Mouse (Mus musculus): ENCODE results near the gene Cnpy1. TPM values are rescaled to one million over a fixed set of nuclear protein-coding genes. Genes with fewer than 3 reads are reported as not detected.

Gene Cnpy1
- polyA plus RNA-seq (2015; fragmentation: Nextera tagmentation; extraction: Ambion mirVana) = 0.09 TPM in 2 replicates

DNA sequence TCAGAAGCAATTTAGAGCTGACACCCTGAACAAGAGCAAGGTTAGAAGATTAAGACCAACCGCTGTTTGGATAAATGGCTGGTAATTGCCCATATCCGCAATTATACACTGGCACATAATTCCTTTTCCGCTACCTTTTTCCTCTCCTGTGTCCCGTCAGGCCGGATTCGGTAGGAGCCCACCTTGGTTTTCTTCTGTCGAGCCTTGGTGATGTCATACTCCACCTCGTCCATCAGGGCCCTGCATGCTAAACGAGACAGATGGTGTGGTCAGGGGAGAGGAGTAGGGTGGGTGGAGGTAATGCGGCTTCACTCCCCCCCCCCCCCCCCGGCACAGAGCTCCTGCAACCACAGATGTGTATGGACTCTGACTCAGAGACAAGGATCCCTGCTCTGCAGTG lies at the start of gene Cnpy1:
Gene Cnpy1 (minus strand): TSS at position 233 of the 400 bp plus-strand sequence.
- no peak within 1 kb of the TSS for H3K4me2 ChIP-seq (replicated peaks)
- H3K4me1 ChIP-seq = no peaks in the 10 kb centered on the region
- H3K4me3 ChIP-seq = no peak within 1 kb of the TSS
- no peak within 1 kb of the TSS for H3K9ac ChIP-seq
- no peaks in the 10 kb centered on the region for H3K27me3 ChIP-seq
- ATAC-seq (ENCODE audit: low FRiP score, low read depth) = no peak
- no peaks in the 10 kb centered on the region for H3K36me3 ChIP-seq
- no peaks in the 10 kb centered on the region for H3K9me3 ChIP-seq
- WGBS = 64% methylated on average over 11 of the region's 11 CpGs
- H3K27ac ChIP-seq = no peak within 1 kb of the TSS

DNA sequence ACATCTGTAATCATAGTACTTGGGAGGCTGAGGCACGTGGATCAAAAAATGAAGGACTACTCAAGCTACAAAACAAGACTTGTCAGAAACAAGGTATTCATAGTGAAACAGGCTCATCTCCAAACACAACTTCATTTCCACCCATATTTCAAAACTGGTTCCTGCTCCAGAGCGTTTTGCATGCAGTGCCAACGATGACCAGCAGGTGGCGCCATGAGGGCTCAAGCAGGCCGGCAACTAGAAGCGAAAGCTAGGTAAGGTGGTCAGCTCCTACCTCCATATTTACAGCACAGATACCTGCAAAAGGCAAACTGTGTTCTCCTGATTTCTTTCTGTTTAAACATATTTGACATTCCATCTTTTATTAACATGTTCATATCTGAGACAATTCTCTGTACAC lies 48.4 kb upstream of the Cnpy1 start:
- Histone ChIP-seq H3K4me2 (replicated peaks) (no peak overlapping the region), H3K27me3 (no peaks in the 10 kb centered on the region), H3K4me3 (no peak overlapping the region), H3K4me1 (no peaks in the 10 kb centered on the region), H3K27ac (no peak overlapping the region), H3K9me3 (no peaks in the 10 kb centered on the region), H3K36me3 (no peaks in the 10 kb centered on the region), H3K9ac (no peak overlapping the region)
- WGBS = 7% methylated on average over 6 of the region's 6 CpGs
- ATAC-seq (ENCODE audit: low FRiP score, low read depth) = no peak

GRCm38 (mm10) chr5:28292281-28292680 lies 46.7 kb upstream of the Cnpy1 start:
- no peak overlapping the region for H3K4me3 ChIP-seq
- no peak overlapping the region for H3K9ac ChIP-seq
- no peaks in the 10 kb centered on the region for H3K9me3 ChIP-seq
- H3K27me3 ChIP-seq = no peaks in the 10 kb centered on the region
- WGBS = 23% methylated on average over 3 of the region's 3 CpGs
- no peaks in the 10 kb centered on the region for H3K36me3 ChIP-seq
- no peak for ATAC-seq (ENCODE audit: low FRiP score, low read depth)
- H3K4me1 ChIP-seq = no peaks in the 10 kb centered on the region
- no peak overlapping the region for H3K27ac ChIP-seq
- H3K4me2 ChIP-seq (replicated peaks) = no peak overlapping the region

GRCm38 (mm10) chr5:28291118-28291850 lies 45.7 kb upstream of the Cnpy1 start:
- H3K4me1 ChIP-seq = no peaks in the 10 kb centered on the region
- H3K4me3 ChIP-seq = no peak overlapping the region
- no peak overlapping the region for H3K9ac ChIP-seq
- H3K4me2 ChIP-seq (replicated peaks) = no peak overlapping the region
- no peak for ATAC-seq (ENCODE audit: low FRiP score, low read depth)
- H3K9me3 ChIP-seq = no peaks in the 10 kb centered on the region
- WGBS = 70% methylated on average over 5 of the region's 5 CpGs
- no peaks in the 10 kb centered on the region for H3K27me3 ChIP-seq
- no peaks in the 10 kb centered on the region for H3K36me3 ChIP-seq
- no peak overlapping the region for H3K27ac ChIP-seq

DNA sequence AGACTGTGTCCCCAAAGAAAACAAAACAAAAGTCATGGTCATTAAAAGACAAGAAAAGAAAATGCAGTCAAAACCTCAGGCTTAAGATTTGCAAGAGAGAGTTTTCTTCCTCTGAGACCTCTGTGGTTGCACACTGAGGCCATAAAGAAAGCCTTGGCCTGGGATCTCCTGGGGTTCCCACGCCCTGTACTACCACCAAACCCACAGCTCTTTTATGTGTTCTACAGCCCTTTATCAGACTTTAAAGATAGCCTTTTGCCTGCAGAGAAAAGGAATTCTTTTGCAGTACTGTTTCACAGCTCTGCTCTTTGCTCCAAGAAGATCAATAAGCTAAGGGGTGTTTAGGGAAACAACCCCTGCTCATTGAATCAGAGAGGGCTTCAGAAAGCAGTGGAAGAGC lies 45.0 kb upstream of the Cnpy1 start:
- WGBS = 54% methylated on average over 1 of the region's 1 CpGs
- H3K4me2 ChIP-seq (replicated peaks) = no peak overlapping the region
- no peak overlapping the region for H3K27ac ChIP-seq
- H3K9me3 ChIP-seq = no peaks in the 10 kb centered on the region
- H3K4me3 ChIP-seq = no peak overlapping the region
- H3K36me3 ChIP-seq = no peaks in the 10 kb centered on the region
- H3K27me3 ChIP-seq = no peaks in the 10 kb centered on the region
- no peaks in the 10 kb centered on the region for H3K4me1 ChIP-seq
- ATAC-seq (ENCODE audit: low FRiP score, low read depth) = no peak
- H3K9ac ChIP-seq = no peak overlapping the region

- Histone ChIP-seq H3K4me2 (replicated peaks) (no peak overlapping the region), H3K36me3 (no peaks in the 10 kb centered on the region), H3K9ac (no peak overlapping the region), H3K4me3 (no peak overlapping the region), H3K4me1 (no peaks in the 10 kb centered on the region), H3K9me3 (no peaks in the 10 kb centered on the region), H3K27me3 (no peaks in the 10 kb centered on the region), H3K27ac (no peak overlapping the region)
- 33% methylated on average over 3 of the region's 3 CpGs for WGBS
- ATAC-seq (ENCODE audit: low FRiP score, low read depth) = no peak
Observed at GRCm38 (mm10) chr5:28289111-28289510, 43.5 kb upstream of the Cnpy1 start.

DNA sequence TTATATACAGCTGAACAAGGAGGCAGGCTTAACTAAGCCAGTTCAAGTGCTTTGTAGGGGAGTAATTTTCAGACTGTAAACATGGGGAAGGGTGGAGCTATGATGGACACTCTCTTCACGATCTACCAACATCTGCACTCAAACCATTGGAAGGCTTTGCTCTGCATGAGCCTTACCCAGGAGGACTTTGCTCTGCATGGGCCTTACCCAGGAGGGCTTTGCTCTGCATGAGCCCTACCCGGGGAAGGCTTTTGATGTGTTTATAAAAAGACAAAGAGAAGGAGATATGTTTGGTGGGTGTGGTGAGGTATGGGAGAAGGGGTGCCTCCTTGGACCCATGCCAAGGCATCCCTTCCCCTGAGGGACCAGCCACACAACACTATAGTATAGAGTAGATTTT lies 31.7 kb upstream of the Cnpy1 start:
- Histone ChIP-seq H3K27me3 (no peaks in the 10 kb centered on the region), H3K4me2 (replicated peaks) (no peak overlapping the region), H3K4me1 (no peaks in the 10 kb centered on the region), H3K9me3 (no peaks in the 10 kb centered on the region), H3K9ac (no peak overlapping the region), H3K4me3 (no peak overlapping the region), H3K27ac (no peak overlapping the region), H3K36me3 (no peaks in the 10 kb centered on the region)
- no peak for ATAC-seq (ENCODE audit: low FRiP score, low read depth)
- WGBS = 65% methylated on average over 2 of the region's 2 CpGs

DNA sequence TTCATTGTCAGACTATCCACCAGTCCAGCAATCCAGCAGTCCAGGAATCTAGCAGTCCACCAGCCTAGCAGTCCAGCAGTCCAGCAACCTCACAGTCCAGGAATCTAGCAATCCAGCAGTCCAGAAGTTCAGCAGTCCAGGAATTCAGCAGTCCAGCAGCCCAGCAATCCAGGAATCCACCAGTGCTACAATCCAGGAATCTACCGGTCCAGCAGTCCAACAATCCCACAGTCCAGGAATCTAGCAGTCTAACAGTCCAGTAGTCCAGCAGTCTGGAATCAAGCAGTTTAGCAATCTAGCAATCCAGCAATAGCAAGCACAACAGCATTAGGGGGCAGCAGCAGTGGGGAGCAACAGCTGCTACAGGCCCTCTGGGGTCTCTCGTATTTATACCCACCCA lies 27.2 kb upstream of the Cnpy1 start:
- no peaks in the 10 kb centered on the region for H3K9me3 ChIP-seq
- H3K4me3 ChIP-seq = no peak overlapping the region
- H3K4me2 ChIP-seq (replicated peaks) = no peak overlapping the region
- no peak for ATAC-seq (ENCODE audit: low FRiP score, low read depth)
- 70% methylated on average over 2 of the region's 2 CpGs for WGBS
- no peak overlapping the region for H3K27ac ChIP-seq
- no peaks in the 10 kb centered on the region for H3K27me3 ChIP-seq
- no peaks in the 10 kb centered on the region for H3K4me1 ChIP-seq
- no peak overlapping the region for H3K9ac ChIP-seq
- H3K36me3 ChIP-seq = no peaks in the 10 kb centered on the region

DNA sequence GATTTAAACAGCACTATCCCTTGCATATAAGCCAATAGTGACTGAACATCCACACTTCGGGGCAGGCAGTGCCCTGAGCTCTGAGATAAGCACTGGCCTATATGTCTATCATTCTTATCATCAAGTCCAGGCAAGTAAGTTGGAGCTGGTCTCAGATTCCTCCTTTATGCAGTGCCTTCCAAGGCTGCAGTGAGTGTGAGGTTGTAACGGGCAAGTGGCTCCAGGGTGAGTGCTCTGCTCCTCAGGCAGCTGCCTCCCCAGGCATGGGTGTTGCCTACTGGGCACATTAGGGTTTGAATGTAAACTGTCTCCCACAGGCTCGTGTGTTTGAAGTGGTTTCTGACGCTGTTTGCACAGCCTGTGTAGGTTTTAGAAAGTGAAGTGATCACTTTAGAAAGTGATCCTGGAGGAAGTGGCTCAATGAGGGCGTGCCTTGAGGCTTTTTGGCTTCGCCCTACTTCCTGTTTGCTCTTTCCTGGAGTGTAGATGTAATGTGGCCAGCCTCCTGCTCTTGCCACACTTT lies 23.9 kb upstream of the Cnpy1 start:
- no peak for ATAC-seq (ENCODE audit: low FRiP score, low read depth)
- H3K9me3 ChIP-seq = no peaks in the 10 kb centered on the region
- H3K4me2 ChIP-seq (replicated peaks) = no peak overlapping the region
- no peak overlapping the region for H3K9ac ChIP-seq
- H3K36me3 ChIP-seq = no peaks in the 10 kb centered on the region
- WGBS = 59% methylated on average over 6 of the region's 6 CpGs
- H3K27ac ChIP-seq = no peak overlapping the region
- no peaks in the 10 kb centered on the region for H3K4me1 ChIP-seq
- H3K27me3 ChIP-seq = no peaks in the 10 kb centered on the region
- no peak overlapping the region for H3K4me3 ChIP-seq

- Histone ChIP-seq H3K27ac (no peak overlapping the region), H3K4me2 (replicated peaks) (no peak overlapping the region), H3K36me3 (no peaks in the 10 kb centered on the region), H3K4me3 (no peak overlapping the region), H3K4me1 (no peaks in the 10 kb centered on the region), H3K27me3 (no peaks in the 10 kb centered on the region), H3K9ac (no peak overlapping the region), H3K9me3 (no peaks in the 10 kb centered on the region)
- WGBS = 34% methylated on average over 2 of the region's 2 CpGs
- ATAC-seq (ENCODE audit: low FRiP score, low read depth) = no peak
Observed at GRCm38 (mm10) chr5:28267576-28267975, 22.0 kb upstream of the Cnpy1 start.

DNA sequence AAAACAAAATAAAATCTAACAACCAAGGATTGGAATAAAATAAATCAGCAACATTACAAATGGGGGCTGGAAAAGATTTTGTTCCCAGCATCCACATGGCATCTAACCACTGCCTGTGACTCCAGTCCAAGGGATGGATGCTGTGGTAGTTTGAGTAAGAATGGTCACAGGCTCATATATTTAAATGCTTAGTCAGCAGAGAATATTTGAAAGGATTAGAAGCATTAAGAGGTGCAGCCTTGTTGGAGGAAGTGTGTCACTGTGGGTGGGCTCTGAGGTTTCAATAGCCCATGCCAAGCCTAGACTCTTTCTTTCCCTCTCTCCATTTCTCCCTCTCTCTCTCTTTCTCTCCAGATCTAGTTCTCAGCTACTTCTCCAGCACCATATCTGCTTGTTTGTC lies 20.0 kb upstream of the Cnpy1 start:
- no peaks in the 10 kb centered on the region for H3K27me3 ChIP-seq
- no peak overlapping the region for H3K4me2 ChIP-seq (replicated peaks)
- H3K27ac ChIP-seq = no peak overlapping the region
- no peak overlapping the region for H3K9ac ChIP-seq
- H3K9me3 ChIP-seq = no peaks in the 10 kb centered on the region
- no peaks in the 10 kb centered on the region for H3K4me1 ChIP-seq
- H3K4me3 ChIP-seq = no peak overlapping the region
- no peak for ATAC-seq (ENCODE audit: low FRiP score, low read depth)
- H3K36me3 ChIP-seq = no peaks in the 10 kb centered on the region

GRCm38 (mm10) chr5:28263852-28264251 lies 18.2 kb upstream of the Cnpy1 start:
- Histone ChIP-seq H3K4me3 (no peak overlapping the region), H3K27ac (no peak overlapping the region), H3K36me3 (no peaks in the 10 kb centered on the region), H3K9ac (no peak overlapping the region), H3K27me3 (no peaks in the 10 kb centered on the region; the same call in 1 of the 2 replicates), H3K9me3 (no peaks in the 10 kb centered on the region), H3K4me1 (0 out of 2 replicates have a peak, but pooled peaks cover 3% of the 10 kb centered on the region), H3K4me2 (replicated peaks) (no peak overlapping the region)
- 54% methylated on average over 1 of the region's 1 CpGs for WGBS
- no peak for ATAC-seq (ENCODE audit: low FRiP score, low read depth)

DNA sequence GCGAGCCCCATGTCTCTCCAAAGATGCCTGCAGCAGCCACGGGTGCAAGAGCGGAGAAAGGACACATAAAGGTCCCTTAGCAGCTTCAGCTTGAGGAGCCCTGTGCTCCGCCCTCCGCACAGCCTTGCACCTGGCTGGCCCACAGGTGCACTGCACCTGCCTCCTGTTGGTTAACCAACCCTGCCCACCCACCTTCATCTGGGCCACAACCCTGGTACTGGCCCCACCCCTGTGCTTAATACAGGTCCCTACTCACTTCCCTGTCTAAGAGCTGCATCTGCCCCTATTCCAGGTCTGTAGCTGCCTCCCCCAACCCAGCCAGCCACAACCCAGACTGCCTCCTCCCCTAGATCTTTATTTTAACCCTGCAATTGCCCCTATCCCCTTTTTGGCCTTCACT lies 16.5 kb upstream of the Cnpy1 start:
- Histone ChIP-seq H3K4me1 (0 out of 2 replicates have a peak, but pooled peaks cover 3% of the 10 kb centered on the region), H3K27ac (no peak overlapping the region), H3K9ac (no peak overlapping the region), H3K9me3 (no peaks in the 10 kb centered on the region), H3K4me3 (no peak overlapping the region), H3K27me3 (no peaks in the 10 kb centered on the region; the same call in 1 of the 2 replicates), H3K36me3 (no peaks in the 10 kb centered on the region), H3K4me2 (replicated peaks) (no peak overlapping the region)
- ATAC-seq (ENCODE audit: low FRiP score, low read depth) = no peak
- WGBS = 85% methylated on average over 5 of the region's 5 CpGs
